Comparison of ENCODE assay signal across 12 mouse cellular contexts in the genomic region with DNA sequence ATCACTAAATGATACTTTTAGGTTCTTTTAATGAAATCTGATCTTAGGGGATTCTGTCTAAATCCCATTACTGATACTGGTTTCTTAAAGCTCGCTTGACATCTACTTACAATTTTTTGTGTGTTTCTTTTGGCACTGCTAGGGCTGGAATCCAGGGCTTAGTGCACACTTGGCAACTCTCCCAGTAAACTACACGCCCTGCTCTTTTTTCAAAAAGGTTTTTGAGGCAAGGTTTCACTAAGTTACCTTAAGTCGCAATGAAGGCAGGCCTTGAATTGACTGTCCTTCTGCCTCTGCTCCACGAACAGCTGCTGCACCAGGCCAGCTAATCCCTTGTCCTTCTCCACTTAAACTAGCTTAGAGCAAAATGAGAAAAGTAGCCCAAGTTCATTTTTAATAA. TPM values are rescaled to one million over a fixed set of nuclear protein-coding genes. Genes with fewer than 3 reads are reported as not detected.
DNase-seq lines count a peak whose midpoint lies in the region; TF ChIP-seq lines count a peak whose summit lies in the region.
"Had no signal": no experiment of that assay in that cellular context is flagged by ENCODE, and none has a peak within 500 bp of the region (broad histone marks: within the 10 kb centered on the region; RNA-seq: fewer than 3 reads in every experiment).

No protein-coding gene starts in this region.

- no peak for TF ChIP-seq EP300 in MEL (IDR thresholded peaks at IDR 0.05; ENCODE audit: low read depth in 1 of 2, low read length in 2 of 2)

- peaks cover 63% of the 10 kb centered on the region for H3K36me3 ChIP-seq in heart, embryonic 10.5 days
- H3K36me3 ChIP-seq in MEL (ENCODE audit: control insufficient read depth in 1 of 2, insufficient read depth in 2 of 2, low read length in 2 of 2) = peaks cover 0 to 13% of the 10 kb centered on the region in 2 experiments; a peak in 2 of 4 replicates

- 76% methylated on average over 4 of the region's 4 CpGs for WGBS in heart, embryonic 10.5 days

- no peak overlapping the region for H3K9ac ChIP-seq in MEL (ENCODE audit: control insufficient read depth, low read depth, low read length, poor library complexity, severe bottlenecking)
- H3K9ac ChIP-seq: hindbrain, embryonic 15.5 days; limb, embryonic 13.5 days had no signal

- H3K4me1 ChIP-seq in heart, embryonic 10.5 days = no peaks in the 10 kb centered on the region
- no peaks in the 10 kb centered on the region; a peak in 1 of 4 replicates for H3K4me1 ChIP-seq in MEL (ENCODE audit: control insufficient read depth in 1 of 2, insufficient read depth in 2 of 2, low read length in 2 of 2)
- H3K4me1 ChIP-seq: hindbrain, embryonic 15.5 days had no signal

- H3K27ac ChIP-seq in heart, embryonic 10.5 days = no peak overlapping the region
- H3K27ac ChIP-seq in MEL (ENCODE audit: control insufficient read depth, low read depth, low read length) = no peak overlapping the region
- H3K27ac ChIP-seq: hindbrain, embryonic 15.5 days had no signal

- TF ChIP-seq CTCF in MEL (IDR thresholded peaks at IDR 0.05 in 2 of 3, conservative IDR thresholded peaks at IDR 0.05 in 1 of 3; ENCODE audit: control insufficient read depth in 1 of 3, insufficient read depth in 1 of 3, low read depth in 2 of 3, low read length in 3 of 3, poor library complexity in 1 of 3, severe bottlenecking in 1 of 3) = no peak
- no peak for TF ChIP-seq CTCF in brain, embryonic 14.5 days (IDR thresholded peaks at IDR 0.05; ENCODE audit: borderline replicate concordance, extremely low read depth, insufficient read depth, insufficient read length)

- peak; percentile 38 for DNase-seq in heart, adult 8-10 months (ENCODE audit: low spot score)
- no peak for DNase-seq in heart, embryonic 10.5 days (ENCODE audit: low spot score)
- peak; percentile 36 for DNase-seq in MEL (ENCODE audit: low read depth, low spot score)
- DNase-seq in brain, embryonic 14.5 days (ENCODE audit: low read depth) = peak; percentile 60
- DNase-seq in kidney, postnatal 25 days = peak; percentile 56 to 62
- no peak for DNase-seq in ovary, adult 18-20 months (ENCODE audit: low spot score)
- DNase-seq in left cerebral cortex, adult 11 months (ENCODE audit: low spot score) = no peak
- DNase-seq in cerebellum, adult 18-20 months = no peak
- DNase-seq: cerebellum, postnatal 14 days; gastrocnemius, postnatal 25 days had no signal

- no peaks in the 10 kb centered on the region for H3K27me3 ChIP-seq in heart, embryonic 10.5 days (ENCODE audit: insufficient read depth, poor library complexity, severe bottlenecking)
- H3K27me3 ChIP-seq in MEL (ENCODE audit: control insufficient read depth in 1 of 2, insufficient read depth in 2 of 2, low read length in 2 of 2) = no peaks in the 10 kb centered on the region
- H3K27me3 ChIP-seq: hindbrain, embryonic 15.5 days; limb, embryonic 13.5 days had no signal

- no peak overlapping the region for H3K4me3 ChIP-seq in heart, embryonic 10.5 days
- no peak overlapping the region for H3K4me3 ChIP-seq in MEL (ENCODE audit: control insufficient read depth in 1 of 2, insufficient read depth in 1 of 2, low read depth in 2 of 2, low read length in 2 of 2)
- H3K4me3 ChIP-seq: hindbrain, embryonic 15.5 days; limb, embryonic 13.5 days had no signal

- no peaks in the 10 kb centered on the region for H3K79me2 ChIP-seq in MEL (ENCODE audit: control insufficient read depth, insufficient read depth, low read length, poor library complexity)

- no peaks in the 10 kb centered on the region for H3K9me3 ChIP-seq in heart, embryonic 10.5 days
- H3K9me3 ChIP-seq in MEL (replicated peaks; ENCODE audit: insufficient read depth, low read length) = no peaks in the 10 kb centered on the region
- H3K9me3 ChIP-seq: hindbrain, embryonic 15.5 days had no signal

- TF ChIP-seq RAD21 in MEL (IDR thresholded peaks at IDR 0.05; ENCODE audit: low read depth, low read length) = no peak

- no peak for TF ChIP-seq POLR2A in MEL (IDR thresholded peaks at IDR 0.05; ENCODE audit: control insufficient read depth in 1 of 2, insufficient read depth in 1 of 2, low read depth in 1 of 2, low read length in 2 of 2, poor library complexity in 1 of 2)
- TF ChIP-seq POLR2A in brain, embryonic 14.5 days (IDR thresholded peaks at IDR 0.05; ENCODE audit: borderline replicate concordance, extremely low read depth, insufficient read depth, insufficient read length, poor library complexity, severe bottlenecking) = no peak

TF ChIP-seq in MEL, 35 proteins besides CTCF, POLR2A, EP300 and RAD21:
- TF ChIP-seq ZMIZ1 (IDR thresholded peaks at IDR 0.05; ENCODE audit: low read depth, low read length) (no peak), JUND (IDR thresholded peaks at IDR 0.05; ENCODE audit: low read depth, low read length) (no peak), BHLHE40 (IDR thresholded peaks at IDR 0.05; ENCODE audit: borderline replicate concordance, low read depth, low read length) (no peak), ELF1 (IDR thresholded peaks at IDR 0.05; ENCODE audit: low read depth, low read length) (no peak), MYC (IDR thresholded peaks at IDR 0.05; ENCODE audit: low read depth, low read length) (no peak), GATA1 (IDR thresholded peaks at IDR 0.05; ENCODE audit: low read depth, low read length) (no peak), ZNF384 (IDR thresholded peaks at IDR 0.05; ENCODE audit: low read depth, low read length) (no peak), MXI1 (IDR thresholded peaks at IDR 0.05; ENCODE audit: low read depth, low read length) (no peak), UBTF (IDR thresholded peaks at IDR 0.05; ENCODE audit: borderline replicate concordance, insufficient read depth, low read depth, low read length) (no peak)

RNA-seq across cellular contexts. Expression of gene Nampt, which starts 15.9 kb away (rescaled TPM):
- total RNA-seq in heart, adult 8-10 months (2022) = 100 to 1,000 TPM; 154 to 156 (median 155) TPM
- polyA plus RNA-seq in heart, embryonic 10.5 days (2016; fragmentation: Nextera tagmentation; extraction: Ambion mirVana) = 22.2 and 28.4 TPM in 2 replicates
- 23.0 and 33.8 TPM in 2 replicates for total RNA-seq in MEL (2012; rRNA removed)
- polyA plus RNA-seq in MEL (2012; ENCODE audit: insufficient read depth in 1 of 2, insufficient read length in 2 of 2, low read depth in 1 of 2, low replicate concordance in 2 of 2, missing spikeins in 1 of 2) = 10 to 100 TPM; 40.9 to 74.6 TPM
- 22.6 and 28.4 TPM in 2 replicates for polyA plus RNA-seq in brain, embryonic 14.5 days (2012; rRNA removed)

Comparison
In these comparisons a context has a peak if more than half of its experiments do, and no peak if none do; other contexts are left out.
1. DNase-seq: peak in heart, adult 8-10 months (single experiment), MEL (single experiment), brain, embryonic 14.5 days (single experiment) and kidney, postnatal 25 days (2 of 2); none in heart, embryonic 10.5 days (single experiment), ovary, adult 18-20 months (single experiment), left cerebral cortex, adult 11 months (single experiment) and cerebellum, adult 18-20 months (0 of 2).